Mouse (Mus musculus) liver, embryonic 16.5 days (tissue): ENCODE data around the gene Cks1b. TPM values are rescaled to one million over a fixed set of nuclear protein-coding genes. Genes with fewer than 3 reads are reported as not detected.
"Not testable (repeated sequence)": the region's sequence is repeated elsewhere in the genome, so short reads cannot be mapped to it uniquely, and the experiment has no call there.

Experiments
- ATAC-seq: fragments of 200-750 bp; cut with Nextera tagmentation; 2 replicates; pipeline ENCODE4 v1.8.0; 2017; ENCODE audit warnings: low read depth, mild to moderate bottlenecking, moderate number of reproducible peaks, moderate library complexity
- H3K27ac ChIP-seq: fragments of 300-500 bp; sonication (generic); 2 replicates; pipeline ENCODE4 v1.5.1; 2014; ENCODE audit warnings: mild to moderate bottlenecking, low read length
- H3K27me3 ChIP-seq: fragments of 300-500 bp; sonication (generic); 2 replicates; pipeline ENCODE4 v1.6.1; 2014; ENCODE audit warnings: low read depth, low read length, mixed read lengths; ENCODE audit not compliant: control insufficient read depth, insufficient read depth
- H3K36me3 ChIP-seq: fragments of 300-500 bp; sonication (generic); 2 replicates; pipeline ENCODE4 v1.6.1; 2014; ENCODE audit warnings: mild to moderate bottlenecking; ENCODE audit not compliant: control insufficient read depth, insufficient read depth
- H3K4me1 ChIP-seq: fragments of 300-500 bp; sonication (generic); 2 replicates; pipeline ENCODE4 v1.6.1; 2014; ENCODE audit warnings: low read depth, low read length, mixed read lengths; ENCODE audit not compliant: control insufficient read depth
- H3K4me2 ChIP-seq: fragments of 300-500 bp; sonication (generic); 2 replicates; pipeline ENCODE4 v1.6.1; 2014; ENCODE audit warnings: low read depth, low read length, mixed read lengths
- H3K4me3 ChIP-seq: fragments of 300-500 bp; sonication (generic); 2 replicates; pipeline ENCODE4 v1.5.1; 2014; ENCODE audit warnings: low read depth, mild to moderate bottlenecking, low read length
- H3K9ac ChIP-seq: fragments of 300-500 bp; sonication (generic); 2 replicates; pipeline ENCODE4 v1.6.1; 2014; ENCODE audit warnings: low read depth, low read length
- H3K9me3 ChIP-seq: fragments of 300-500 bp; sonication (generic); replicated peaks from 2 replicates; pipeline ENCODE4 v1.6.1; 2016; ENCODE audit warnings: low read length; ENCODE audit not compliant: control insufficient read depth
- WGBS: fragments of 180-500 bp; shearing (Covaris S2); extraction: QIAGEN DNeasy Blood & Tissue Kit; methylation state at CpG from one replicate; pipeline ENCODE4 v1.1.7; 2014; ENCODE audit not compliant: insufficient replicate concordance; 5-methylcytosine and 5-hydroxymethylcytosine counted together
- polyA plus RNA-seq: library from polyadenylated mRNA; unstranded; fragments of >200 nt; fragmentation: Nextera tagmentation; extraction: Ambion mirVana; gene quantifications from 2 replicates; pipeline ENCODE4 v1.2.1, GENCODE M21; 2015

Gene Cks1b
- polyA plus RNA-seq, 1 experiment from 2014 or later = 176 TPM

DNA sequence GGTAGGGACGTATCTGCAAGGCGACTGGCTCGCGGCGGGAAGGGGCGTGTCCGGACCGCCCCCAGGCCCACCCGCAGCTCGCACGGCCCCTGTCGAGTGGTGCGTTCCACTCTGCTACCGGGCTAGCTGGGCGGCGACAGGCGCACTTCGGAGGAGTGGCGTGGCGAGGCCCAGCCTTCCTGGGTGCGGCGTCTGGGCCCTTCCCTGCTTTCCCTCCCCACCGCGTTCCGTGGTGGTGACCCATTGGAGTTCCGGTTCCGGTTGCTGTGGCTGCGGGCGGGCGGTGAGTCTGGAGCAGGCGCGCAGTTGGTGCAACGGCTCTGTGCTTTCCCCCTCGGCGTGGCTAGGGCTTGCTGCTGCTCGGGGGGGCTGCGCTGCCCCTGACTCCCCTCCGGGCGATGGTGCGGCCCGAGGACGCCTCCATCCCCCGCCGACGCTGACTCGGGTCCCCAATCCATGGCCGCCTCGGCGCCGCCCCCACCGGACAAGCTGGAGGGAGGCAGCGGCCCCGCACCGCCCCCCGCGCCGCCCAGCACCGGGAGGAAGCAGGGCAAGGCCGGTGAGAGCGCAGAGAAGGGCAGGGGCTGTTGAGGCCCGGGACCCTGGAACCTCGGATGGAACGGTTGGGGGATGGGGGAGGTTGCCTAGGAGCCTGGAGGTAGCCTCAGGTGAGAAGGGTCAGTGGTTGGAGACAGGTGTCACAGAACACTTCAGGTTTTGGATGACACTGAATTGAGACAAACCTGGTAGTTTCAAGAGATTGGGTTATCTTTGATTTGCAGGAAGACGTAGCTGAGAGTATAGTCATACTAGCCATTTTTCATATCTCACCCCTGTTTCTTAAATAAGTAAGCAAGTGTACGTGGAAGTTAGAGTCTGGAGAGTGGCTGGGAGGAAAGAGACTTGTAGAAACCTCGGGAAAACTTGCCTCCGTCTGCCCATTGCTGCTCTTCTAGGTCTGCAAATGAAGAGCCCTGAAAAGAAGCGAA lies 12.3 kb upstream of the Cks1b start, which contains the start of gene Pygo2:
TSS of gene Pygo2 (plus strand) at position 44 of the 989 bp plus-strand sequence.
- whole genome bisulfite sequencing = 2% methylated on average over 68 of the region's 68 CpGs
- peak; percentile 98 for ATAC-seq
- Histone ChIP-seq H3K27me3 (no peaks in the 10 kb centered on the region), H3K4me1 (peaks cover 30% of the 10 kb centered on the region), H3K36me3 (peaks cover 36% of the 10 kb centered on the region), H3K9ac (peak within 1 kb of the TSS; percentile 94), H3K4me2 (peak within 1 kb of the TSS; percentile 91), H3K4me3 (peak within 1 kb of the TSS; percentile 91), H3K9me3 (no peaks in the 10 kb centered on the region), H3K27ac (peak within 1 kb of the TSS; percentile 86)

GRCm38 (mm10) chr3:89429021-89429420 lies 10.8 kb upstream of the Cks1b start:
- H3K4me3 ChIP-seq, H3K27ac ChIP-seq, H3K9me3 ChIP-seq, H3K9ac ChIP-seq, H3K4me2 ChIP-seq, ATAC-seq, H3K27me3 ChIP-seq: not testable (repeated sequence)
- Histone ChIP-seq H3K36me3 (peaks cover 45% of the 10 kb centered on the region), H3K4me1 (peaks cover 42% of the 10 kb centered on the region)
- WGBS = 92% methylated on average over 7 of the region's 7 CpGs

- no peaks in the 10 kb centered on the region for H3K27me3 ChIP-seq
- no peaks in the 10 kb centered on the region for H3K9me3 ChIP-seq
- peak overlapping the region; percentile 84 for H3K27ac ChIP-seq
- peak overlapping the region; percentile 40 for H3K4me2 ChIP-seq
- peaks cover 63% of the 10 kb centered on the region for H3K4me1 ChIP-seq
- H3K36me3 ChIP-seq = peaks cover 30% of the 10 kb centered on the region
- peak overlapping the region; percentile 18; the same call in 1 of the 2 replicates for H3K4me3 ChIP-seq
- 25% methylated on average over 4 of the region's 4 CpGs for WGBS
- no peak for ATAC-seq
- H3K9ac ChIP-seq = peak overlapping the region; percentile 2; the same call in 1 of the 2 replicates
Measured at GRCm38 (mm10) chr3:89425876-89426275, 7.7 kb upstream of the Cks1b start.

- H3K9ac ChIP-seq = no peak overlapping the region
- peak overlapping the region; percentile 40 for H3K4me2 ChIP-seq
- H3K4me3 ChIP-seq = peak overlapping the region; percentile 7; the same call in 1 of the 2 replicates
- H3K27ac ChIP-seq = peak overlapping the region; percentile 41
- H3K9me3 ChIP-seq = no peaks in the 10 kb centered on the region
- no peaks in the 10 kb centered on the region for H3K27me3 ChIP-seq
- H3K4me1 ChIP-seq = peaks cover 64% of the 10 kb centered on the region
- peaks cover 30% of the 10 kb centered on the region for H3K36me3 ChIP-seq
- 59% methylated on average over 5 of the region's 5 CpGs for WGBS
- no peak for ATAC-seq
Measured at GRCm38 (mm10) chr3:89425141-89425525, 7.0 kb upstream of the Cks1b start.

DNA sequence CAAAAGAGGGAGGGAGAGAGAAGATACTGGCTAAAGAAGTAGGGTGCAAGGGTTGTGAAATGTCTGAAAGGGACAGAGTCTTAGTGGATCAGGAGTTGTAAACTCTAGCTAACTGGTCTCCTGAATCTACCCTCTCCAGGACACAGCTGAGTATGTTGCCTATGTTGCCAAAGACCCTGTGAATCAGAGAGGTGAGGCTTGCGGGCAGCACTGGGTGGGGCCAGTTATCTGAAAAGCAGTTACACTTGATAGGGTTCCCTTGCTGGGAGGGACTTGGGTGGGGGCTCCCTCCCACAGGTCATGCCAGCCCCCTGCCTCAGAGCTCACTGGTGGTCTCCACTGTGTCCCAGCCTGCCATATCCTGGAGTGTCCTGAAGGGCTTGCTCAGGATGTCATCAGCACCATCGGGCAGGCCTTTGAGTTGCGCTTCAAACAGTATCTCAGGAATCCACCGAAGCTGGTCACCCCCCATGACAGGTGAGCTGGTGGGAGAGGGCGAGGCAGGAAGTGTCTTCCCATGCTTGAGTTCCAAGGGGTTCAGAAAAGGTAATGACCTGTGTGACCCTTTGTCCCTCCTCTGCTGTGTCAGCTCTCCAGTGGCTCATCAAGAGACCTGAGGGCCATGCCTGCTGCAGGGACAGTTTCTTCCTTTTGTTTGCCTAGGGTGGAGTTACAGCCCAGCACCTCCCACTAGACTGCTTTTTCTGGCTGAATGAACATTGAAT lies 6.4 kb upstream of the Cks1b start:
- Histone ChIP-seq H3K4me2 (peak overlapping the region; percentile 40), H3K4me1 (peaks cover 65% of the 10 kb centered on the region), H3K9ac (peak overlapping the region; percentile 37), H3K36me3 (peaks cover 30% of the 10 kb centered on the region), H3K4me3 (peak overlapping the region; percentile 7), H3K27me3 (no peaks in the 10 kb centered on the region), H3K9me3 (no peaks in the 10 kb centered on the region), H3K27ac (peak overlapping the region; percentile 45)
- WGBS = 54% methylated on average over 5 of the region's 5 CpGs
- peak; percentile 28 for ATAC-seq

DNA sequence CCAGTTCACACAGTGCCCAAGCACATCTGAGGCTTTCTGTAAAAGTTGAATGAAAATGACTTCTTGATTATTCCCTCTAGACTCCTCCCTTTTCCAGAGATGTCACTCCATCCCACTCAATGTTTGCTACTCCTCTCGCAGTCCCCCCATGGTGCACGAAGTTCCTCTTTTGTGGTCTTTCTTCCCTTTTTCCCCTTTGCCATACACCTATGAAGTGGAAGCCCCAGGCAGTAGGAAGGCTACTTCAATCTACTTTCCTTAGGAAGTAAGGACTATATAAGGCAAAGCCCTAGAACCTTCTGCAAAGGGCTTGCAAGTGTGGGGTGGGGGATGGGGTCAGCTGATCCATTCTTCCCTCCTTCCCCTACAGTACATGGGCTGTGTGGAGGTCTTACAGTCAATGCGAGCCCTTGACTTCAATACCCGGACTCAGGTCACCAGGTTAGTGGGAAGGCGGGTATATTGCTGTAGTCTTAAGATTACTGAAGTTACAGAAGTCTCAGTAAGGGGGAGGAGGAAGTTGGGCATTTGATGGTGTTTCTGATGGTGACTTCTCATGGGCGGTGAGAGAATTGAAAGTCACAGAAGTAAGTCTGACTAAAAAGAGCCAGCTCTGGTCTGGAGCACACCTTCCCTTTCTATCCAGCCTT lies 4.5 kb upstream of the Cks1b start:
- WGBS = 34% methylated on average over 6 of the region's 6 CpGs
- Histone ChIP-seq H3K36me3 (peaks cover 24% of the 10 kb centered on the region), H3K9me3 (no peaks in the 10 kb centered on the region), H3K4me3 (peak overlapping the region; percentile 63), H3K4me1 (peaks cover 69% of the 10 kb centered on the region), H3K9ac (0 out of 2 replicates have a peak overlapping the region, but pooled peaks have one; percentile 13), H3K27me3 (no peaks in the 10 kb centered on the region), H3K4me2 (peak overlapping the region; percentile 79), H3K27ac (peak overlapping the region; percentile 37; the same call in 1 of the 2 replicates)
- ATAC-seq = no peak

- H3K27ac ChIP-seq = peak overlapping the region; percentile 47
- peaks cover 70% of the 10 kb centered on the region for H3K4me1 ChIP-seq
- WGBS = 25% methylated on average over 22 of the region's 22 CpGs
- no peaks in the 10 kb centered on the region for H3K27me3 ChIP-seq
- no peaks in the 10 kb centered on the region for H3K9me3 ChIP-seq
- ATAC-seq = no peak
- H3K9ac ChIP-seq = peak overlapping the region; percentile 68
- H3K4me3 ChIP-seq = peak overlapping the region; percentile 63
- H3K4me2 ChIP-seq = peak overlapping the region; percentile 79
- peaks cover 17% of the 10 kb centered on the region for H3K36me3 ChIP-seq
Measured at GRCm38 (mm10) chr3:89421810-89422473, 3.8 kb upstream of the Cks1b start.
